Mouse (Mus musculus): ENCODE measurements around the gene Lsm14b. TPM values are rescaled to one million over a fixed set of nuclear protein-coding genes. Genes with fewer than 3 reads are reported as not detected.
A peak's percentile ranks its signal among the peaks of the same experiment; 100 is the strongest.

The Lsm14b gene
- polyA plus RNA-seq, 1 experiment from 2014 or later: 2.0 TPM

- no peak overlapping the region for H3K4me3 ChIP-seq (replicated peaks)
- no peaks in the 10 kb centered on the region for H3K27me3 ChIP-seq
- H3K9me3 ChIP-seq (replicated peaks): no peaks in the 10 kb centered on the region
- no peak overlapping the region for H3K9ac ChIP-seq
- DNase-seq (no peak), ATAC-seq (ENCODE audit: low read depth) (no peak)
- peaks cover 31% of the 10 kb centered on the region for H3K36me3 ChIP-seq
- no peak overlapping the region for H3K27ac ChIP-seq
- no peak overlapping the region for H3K4me2 ChIP-seq
- no peaks in the 10 kb centered on the region for H3K4me1 ChIP-seq (replicated peaks)
- WGBS (ENCODE audit: insufficient replicate concordance): 78% methylated on average over 11 of the region's 11 CpGs
Observed at GRCm38 (mm10) chr2:180063338-180064131, 38.7 kb downstream of the Lsm14b start.

- no peaks in the 10 kb centered on the region for H3K27me3 ChIP-seq
- 0 out of 2 replicates have a peak overlapping the region, but pooled peaks have one; percentile 63 for H3K27ac ChIP-seq
- peak overlapping the region; percentile 79 for H3K4me3 ChIP-seq (replicated peaks)
- DNase-seq (no peak), ATAC-seq (ENCODE audit: low read depth) (peak; percentile 57)
- peaks cover 17% of the 10 kb centered on the region for H3K4me1 ChIP-seq (replicated peaks)
- peaks cover 16% of the 10 kb centered on the region; the same call in 1 of the 2 replicates for H3K36me3 ChIP-seq
- H3K9me3 ChIP-seq (replicated peaks): no peaks in the 10 kb centered on the region
- H3K4me2 ChIP-seq: peak overlapping the region; percentile 89
- WGBS (ENCODE audit: insufficient replicate concordance): 26% methylated on average over 20 of the region's 20 CpGs
- H3K9ac ChIP-seq: peak overlapping the region; percentile 82
Observed at GRCm38 (mm10) chr2:180069770-180070480, 45.1 kb downstream of the Lsm14b start.

DNA sequence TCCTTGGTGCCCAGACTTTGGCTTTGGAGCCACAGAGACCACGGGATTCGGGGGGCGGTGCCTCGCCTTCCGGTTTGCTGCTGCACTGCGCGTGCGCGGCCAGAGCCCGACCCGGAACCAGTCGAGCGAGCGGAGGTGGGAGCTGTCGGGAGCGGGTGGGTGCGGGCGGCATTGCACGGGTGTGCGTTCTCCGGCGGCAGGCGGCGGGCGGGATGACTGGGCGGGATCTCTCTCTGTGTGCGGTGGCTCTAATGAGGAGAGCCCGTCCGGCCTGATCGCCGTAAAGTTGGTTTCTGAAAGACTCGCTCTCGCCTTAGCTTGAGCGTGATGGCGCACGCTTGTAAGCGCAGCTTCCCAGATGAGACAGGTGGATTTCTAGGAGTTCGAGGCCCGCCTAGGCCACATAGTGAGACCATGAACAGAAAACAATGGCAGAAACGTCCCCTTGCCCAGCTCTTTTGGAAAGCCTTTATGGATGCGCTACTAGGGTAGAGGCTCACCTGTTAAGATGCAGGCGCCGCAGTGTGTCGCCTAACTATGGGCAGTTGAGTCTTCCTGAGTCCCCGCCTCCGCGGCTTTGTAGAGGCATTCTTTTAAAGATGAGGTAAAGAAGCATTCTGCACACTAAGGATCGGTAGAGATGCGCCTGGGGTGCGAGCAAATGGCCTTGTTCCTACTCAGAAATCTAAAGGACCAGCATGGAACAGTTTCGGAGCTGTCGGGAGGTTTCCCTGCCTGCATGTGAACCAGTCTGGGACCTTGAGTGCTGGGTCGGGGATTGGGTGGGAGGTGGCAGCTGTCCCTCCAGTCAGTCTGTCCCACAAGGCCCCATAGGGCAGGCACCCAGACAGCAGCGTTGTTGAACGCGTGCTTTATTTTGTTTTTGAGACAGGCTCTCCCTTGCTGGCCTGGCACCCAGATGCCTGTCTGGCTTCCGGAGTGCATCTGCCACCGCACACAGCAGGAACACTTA is 46.0 kb downstream of the Lsm14b start, which contains the start of gene Mtg2:
Mtg2 (plus strand) TSS at position 108 of the 973 bp plus-strand sequence.
- H3K9ac ChIP-seq: peak within 1 kb of the TSS; percentile 82
- H3K4me2 ChIP-seq: peak within 1 kb of the TSS; percentile 89
- peaks cover 16% of the 10 kb centered on the region; the same call in 1 of the 2 replicates for H3K36me3 ChIP-seq
- peak within 1 kb of the TSS; percentile 79 for H3K4me3 ChIP-seq (replicated peaks)
- H3K27ac ChIP-seq: peak within 1 kb of the TSS; percentile 63; the same call in 1 of the 2 replicates
- 5% methylated on average over 58 of the region's 58 CpGs for WGBS (ENCODE audit: insufficient replicate concordance)
- H3K27me3 ChIP-seq: no peaks in the 10 kb centered on the region
- DNase-seq: peak; percentile 91
- H3K9me3 ChIP-seq (replicated peaks): no peaks in the 10 kb centered on the region
- H3K4me1 ChIP-seq (replicated peaks): peaks cover 17% of the 10 kb centered on the region
- peak; percentile 96 for ATAC-seq (ENCODE audit: low read depth)

DNA sequence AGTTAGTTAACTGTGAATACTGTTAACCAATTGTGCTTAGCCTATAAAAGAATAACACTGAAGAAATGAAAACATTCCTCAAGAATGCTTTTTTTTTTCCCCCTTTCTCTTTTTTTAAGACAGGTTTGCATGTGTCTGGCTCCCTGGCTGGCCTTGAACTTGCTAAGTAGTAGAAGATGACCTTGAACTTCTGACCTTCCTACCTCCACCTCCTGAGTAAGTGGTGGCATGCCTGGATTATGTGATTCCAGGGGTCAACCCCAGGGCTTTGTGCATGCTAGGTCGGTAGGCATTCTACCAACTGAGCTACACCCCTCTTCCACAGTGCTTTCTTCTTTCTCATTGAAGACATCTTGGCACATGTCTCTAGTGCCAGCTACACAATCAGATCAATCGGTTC is 46.9 kb downstream of the Lsm14b start:
- Histone ChIP-seq H3K4me2 (no peak overlapping the region), H3K9me3 (replicated peaks) (no peaks in the 10 kb centered on the region), H3K27me3 (no peaks in the 10 kb centered on the region), H3K4me3 (replicated peaks) (peak overlapping the region; percentile 79; the same call in 1 of the 2 replicates), H3K9ac (peak overlapping the region; percentile 82; the same call in 1 of the 2 replicates), H3K27ac (no peak overlapping the region), H3K36me3 (peaks cover 16% of the 10 kb centered on the region; the same call in 1 of the 2 replicates), H3K4me1 (replicated peaks) (peaks cover 17% of the 10 kb centered on the region)
- ATAC-seq (ENCODE audit: low read depth) (no peak), DNase-seq (no peak)
- WGBS (ENCODE audit: insufficient replicate concordance): 88% methylated on average over 2 of the region's 2 CpGs

- Histone ChIP-seq H3K9me3 (replicated peaks) (no peaks in the 10 kb centered on the region), H3K36me3 (peaks cover 20% of the 10 kb centered on the region), H3K4me3 (replicated peaks) (no peak overlapping the region), H3K4me2 (no peak overlapping the region), H3K27me3 (no peaks in the 10 kb centered on the region), H3K27ac (no peak overlapping the region), H3K9ac (no peak overlapping the region), H3K4me1 (replicated peaks) (peaks cover 17% of the 10 kb centered on the region)
- WGBS (ENCODE audit: insufficient replicate concordance): 84% methylated on average over 7 of the region's 7 CpGs
- no peak for DNase-seq
- no peak for ATAC-seq (ENCODE audit: low read depth)
Observed at GRCm38 (mm10) chr2:180072886-180073285, 48.1 kb downstream of the Lsm14b start.

DNA sequence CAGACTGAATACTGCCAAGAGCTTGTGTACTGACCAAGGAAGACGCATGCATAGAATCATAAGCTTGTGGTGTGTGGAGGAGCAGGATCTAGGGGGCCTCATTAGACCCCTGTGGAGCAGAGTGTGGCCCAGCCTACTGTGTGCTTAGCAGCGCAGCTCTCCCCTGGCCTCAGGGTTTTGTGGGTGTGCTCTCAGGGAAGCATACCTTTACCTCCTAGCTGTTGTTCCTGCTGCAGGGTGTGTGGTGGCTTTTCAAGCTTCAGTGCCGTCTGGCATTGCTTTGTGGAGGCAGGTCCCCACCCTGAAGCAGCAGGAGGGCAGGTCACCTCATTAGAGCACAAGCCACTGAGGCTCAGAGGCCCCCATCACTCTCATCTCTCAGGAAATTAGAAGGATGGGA is 52.8 kb downstream of the Lsm14b start:
- Histone ChIP-seq H3K27ac (no peak overlapping the region), H3K4me1 (replicated peaks) (no peaks in the 10 kb centered on the region), H3K4me2 (no peak overlapping the region), H3K9ac (no peak overlapping the region), H3K27me3 (no peaks in the 10 kb centered on the region), H3K4me3 (replicated peaks) (no peak overlapping the region), H3K36me3 (peaks cover 24% of the 10 kb centered on the region), H3K9me3 (replicated peaks) (no peaks in the 10 kb centered on the region)
- ATAC-seq (ENCODE audit: low read depth) (no peak), DNase-seq (no peak)
- 73% methylated on average over 3 of the region's 3 CpGs for WGBS (ENCODE audit: insufficient replicate concordance)

- Histone ChIP-seq H3K36me3 (peaks cover 32% of the 10 kb centered on the region), H3K9me3 (replicated peaks) (no peaks in the 10 kb centered on the region), H3K9ac (no peak overlapping the region), H3K27ac (no peak overlapping the region), H3K4me2 (no peak overlapping the region), H3K27me3 (no peaks in the 10 kb centered on the region), H3K4me1 (replicated peaks) (no peaks in the 10 kb centered on the region), H3K4me3 (replicated peaks) (no peak overlapping the region)
- no peak for DNase-seq
- no peak for ATAC-seq (ENCODE audit: low read depth)
- WGBS (ENCODE audit: insufficient replicate concordance): 80% methylated on average over 8 of the region's 8 CpGs
Observed at GRCm38 (mm10) chr2:180080680-180081079, 55.9 kb downstream of the Lsm14b start.

DNA sequence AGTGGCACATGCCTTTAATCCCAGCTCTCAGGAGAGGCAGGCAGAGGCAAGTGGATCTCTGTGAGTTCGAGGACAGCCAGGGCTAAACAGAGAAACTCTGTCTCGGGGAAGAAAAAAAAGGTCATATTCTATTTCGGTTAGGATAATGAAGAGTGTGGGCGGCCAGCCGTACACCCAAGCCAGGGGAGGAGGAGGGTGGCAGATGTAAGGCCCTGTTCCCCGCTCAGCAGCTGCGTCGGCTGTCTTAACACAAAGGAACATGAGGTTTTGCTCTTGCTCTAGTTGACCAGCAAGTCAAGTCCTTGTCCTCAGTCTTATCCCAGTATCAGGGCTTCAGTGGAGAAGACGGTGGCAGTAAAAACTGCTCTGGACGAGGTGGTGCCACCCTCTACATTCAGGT is 58.3 kb downstream of the Lsm14b start:
- Histone ChIP-seq H3K4me3 (replicated peaks) (no peak overlapping the region), H3K27me3 (no peaks in the 10 kb centered on the region), H3K27ac (no peak overlapping the region), H3K9me3 (replicated peaks) (no peaks in the 10 kb centered on the region), H3K9ac (no peak overlapping the region), H3K4me2 (no peak overlapping the region), H3K36me3 (peaks cover 28% of the 10 kb centered on the region; the same call in 1 of the 2 replicates), H3K4me1 (replicated peaks) (no peaks in the 10 kb centered on the region)
- no peak for DNase-seq
- no peak for ATAC-seq (ENCODE audit: low read depth)
- WGBS (ENCODE audit: insufficient replicate concordance): 73% methylated on average over 10 of the region's 10 CpGs

DNA sequence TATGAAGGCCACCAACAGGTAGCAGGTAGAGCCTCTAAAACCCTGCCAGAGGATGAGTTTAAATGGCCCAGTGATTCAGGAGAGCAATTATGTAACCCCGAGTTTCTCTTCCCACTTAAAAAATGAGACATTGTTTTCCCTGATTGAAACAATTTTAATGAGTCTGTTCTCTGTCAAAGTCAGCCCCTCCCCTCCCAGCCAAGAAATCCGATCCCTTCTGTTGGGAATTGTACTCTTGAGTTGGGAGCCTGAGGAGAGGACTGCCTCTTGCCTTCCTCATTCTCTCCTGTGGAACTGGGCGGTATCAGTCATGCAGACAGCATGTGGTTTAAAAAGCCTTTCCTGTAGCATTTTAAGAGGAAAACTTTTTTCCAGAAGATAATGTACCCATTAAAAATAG is 59.8 kb downstream of the Lsm14b start:
- Histone ChIP-seq H3K36me3 (peaks cover 20% of the 10 kb centered on the region; the same call in 1 of the 2 replicates), H3K4me1 (replicated peaks) (no peaks in the 10 kb centered on the region), H3K4me3 (replicated peaks) (no peak overlapping the region), H3K4me2 (no peak overlapping the region), H3K27ac (no peak overlapping the region), H3K9me3 (replicated peaks) (no peaks in the 10 kb centered on the region), H3K27me3 (0 out of 2 replicates have a peak, but pooled peaks cover 5% of the 10 kb centered on the region), H3K9ac (no peak overlapping the region)
- no peak for ATAC-seq (ENCODE audit: low read depth)
- no peak for DNase-seq
- WGBS (ENCODE audit: insufficient replicate concordance): 62% methylated on average over 3 of the region's 3 CpGs
